Mouse (Mus musculus) adrenal gland, adult (tissue): ENCODE data around the gene Chchd10.
"Not testable (repeated sequence)": the region's sequence is repeated elsewhere in the genome, so short reads cannot be mapped to it uniquely, and the experiment has no call there.

Source experiments
- DNase-seq, 2 experiments: peaks; one replicate each; pipeline ENCODE4 v3.0.0; 2022 to 2023; ENCODE audit warnings: low spot score in 1 of 2; ENCODE audit not compliant: inconsistent age in 2 of 2

Gene Chchd10

DNA sequence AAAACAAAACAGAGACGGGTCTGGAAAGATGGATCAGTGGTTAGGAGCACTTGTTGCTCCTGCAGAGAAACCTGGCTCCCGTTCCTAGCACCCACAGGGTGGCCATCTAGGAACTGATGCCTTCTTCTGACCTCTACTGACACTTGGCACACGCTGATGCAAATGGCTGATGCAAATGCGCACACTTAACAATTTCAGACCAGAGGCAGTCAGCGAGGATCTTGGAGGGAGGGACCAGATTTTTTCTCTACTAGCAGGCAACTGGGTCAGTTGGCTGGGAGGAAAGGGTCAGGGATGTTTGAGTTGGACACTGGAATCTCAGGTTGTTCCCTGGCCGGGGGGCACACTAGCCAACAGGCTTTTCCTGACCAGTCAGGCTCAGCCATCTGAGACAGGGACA is at the start of gene Chchd10:
Gene Chchd10, plus strand, starts transcription at position 240 of the 400 bp plus-strand sequence.
- no peak for DNase-seq

DNA sequence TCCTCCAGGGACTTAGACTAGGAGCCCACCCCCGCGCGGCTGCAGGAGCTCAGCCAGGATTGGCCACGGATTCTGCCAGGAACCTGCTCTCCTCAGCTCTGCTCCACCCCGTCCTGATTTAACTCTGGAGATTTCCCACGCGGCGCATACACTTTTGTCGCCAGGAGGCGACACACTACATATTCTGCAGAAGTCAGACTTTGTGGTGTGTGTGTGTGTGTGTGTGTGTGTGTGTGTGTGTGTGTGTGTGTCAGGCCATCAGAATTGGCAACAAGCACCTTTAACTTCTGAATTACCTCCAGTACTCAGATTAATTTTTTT is 49.7 kb upstream of the Chchd10 start:
- peak; percentile 81 to 90 for DNase-seq

DNA sequence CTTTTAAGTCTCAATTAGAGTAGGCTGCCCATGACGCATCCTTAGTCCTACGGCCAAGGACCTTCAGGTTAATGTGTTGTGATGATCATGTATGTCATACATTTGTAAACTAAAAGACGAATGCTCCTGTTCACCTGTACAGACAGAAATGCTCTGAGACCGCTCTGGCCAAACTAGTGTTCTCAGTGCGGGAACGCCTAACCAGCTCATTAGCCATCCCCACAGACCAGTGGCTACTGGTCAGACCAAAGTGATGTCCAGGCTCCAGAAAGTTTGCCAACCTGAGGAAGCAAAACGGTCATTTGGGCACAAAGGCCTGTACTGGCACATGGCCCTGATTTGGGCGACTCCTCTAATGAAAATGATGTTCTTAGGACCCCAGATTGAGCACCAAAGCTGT is 48.2 kb upstream of the Chchd10 start:
- DNase-seq = no peak

DNA sequence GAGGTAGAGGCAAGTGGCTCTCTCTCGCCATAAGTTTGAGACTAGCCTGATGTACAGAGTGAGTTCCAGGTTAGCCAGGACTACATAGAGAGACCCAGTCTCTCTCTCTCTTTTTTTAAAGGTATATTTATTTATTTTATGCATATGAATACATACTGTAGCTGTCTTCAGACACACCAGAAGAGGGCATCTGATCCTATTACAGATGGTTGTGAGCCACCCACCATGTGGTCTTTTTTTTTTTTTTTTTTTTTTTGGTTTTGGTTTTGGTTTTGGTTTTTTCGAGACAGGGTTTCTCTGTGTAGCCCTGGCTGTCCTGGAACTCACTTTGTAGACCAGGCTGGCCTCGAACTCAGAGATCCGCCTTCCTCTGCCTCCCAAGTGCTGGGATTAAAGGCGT is 45.4 kb upstream of the Chchd10 start:
- DNase-seq = not testable (repeated sequence)

DNA sequence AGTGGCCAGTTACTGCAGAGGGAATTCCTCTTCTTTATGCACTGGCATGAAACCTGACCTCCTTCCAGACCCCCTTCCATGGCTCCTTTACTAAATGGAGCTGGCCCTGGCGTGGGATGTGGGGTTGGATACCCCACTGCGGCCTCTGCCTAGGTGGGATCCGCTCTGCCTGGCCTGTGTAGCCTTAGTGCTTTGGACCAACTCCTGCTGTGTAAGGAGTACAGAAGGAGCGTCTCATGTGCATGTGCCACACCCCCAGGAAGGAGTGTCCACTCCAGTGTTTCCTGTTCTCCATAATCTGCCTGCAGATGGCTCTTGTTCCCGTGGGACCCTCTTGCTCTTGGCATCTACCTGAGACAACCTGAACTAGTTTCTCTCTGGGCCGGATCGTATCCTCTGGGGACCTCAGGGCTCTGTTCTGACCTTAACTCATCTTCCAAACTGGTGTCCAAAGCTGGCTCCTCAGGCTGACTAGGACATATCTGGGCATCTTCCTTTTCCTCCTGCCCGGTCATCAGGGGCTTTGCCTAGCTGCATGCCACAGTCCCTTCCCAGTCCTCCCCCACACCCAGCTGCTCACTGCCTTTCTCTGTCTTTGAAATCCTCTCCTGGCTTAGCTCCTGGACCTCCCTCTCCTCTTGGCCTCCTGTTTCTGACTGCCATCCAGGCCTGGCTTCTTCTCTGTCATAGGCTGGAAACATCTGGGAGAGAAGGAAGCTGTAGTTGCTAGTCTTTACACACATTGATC is 43.4 kb upstream of the Chchd10 start:
- no peak for DNase-seq

DNA sequence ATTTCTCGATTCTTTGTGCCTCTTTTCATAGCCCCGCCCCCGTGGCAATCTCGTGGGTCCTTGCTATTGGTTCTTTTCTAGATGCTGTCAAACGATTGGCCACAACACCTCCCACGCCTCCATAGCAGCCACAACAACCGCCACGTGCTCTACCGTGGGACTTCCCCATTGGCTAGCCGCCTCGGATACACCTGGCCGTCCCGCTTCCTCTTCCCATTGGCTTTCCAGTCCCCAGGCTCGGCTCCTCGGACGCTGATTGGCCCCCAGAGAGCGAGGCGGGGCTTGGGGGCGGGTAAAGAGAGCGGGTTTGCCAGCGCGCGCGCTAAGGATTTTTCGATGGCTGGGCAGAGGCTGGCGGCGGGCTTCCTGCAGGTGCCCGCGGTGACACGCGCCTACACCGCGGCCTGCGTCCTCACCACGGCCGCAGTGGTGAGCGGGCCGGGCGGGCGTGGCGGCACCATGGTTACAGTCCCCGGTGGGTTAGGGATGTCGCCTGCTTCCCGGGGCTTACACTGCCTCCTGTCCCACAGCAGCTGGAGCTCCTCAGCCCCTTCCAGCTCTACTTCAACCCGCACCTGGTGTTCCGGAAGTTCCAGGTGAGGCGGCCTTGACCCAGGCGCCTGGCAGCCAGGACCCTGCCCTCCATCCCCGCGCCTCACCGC is 39.7 kb upstream of the Chchd10 start, which contains the start of gene Derl3:
Gene Derl3, plus strand, starts transcription at position 325 of the 662 bp plus-strand sequence.
- peak; percentile 95 to 97 for DNase-seq

DNA sequence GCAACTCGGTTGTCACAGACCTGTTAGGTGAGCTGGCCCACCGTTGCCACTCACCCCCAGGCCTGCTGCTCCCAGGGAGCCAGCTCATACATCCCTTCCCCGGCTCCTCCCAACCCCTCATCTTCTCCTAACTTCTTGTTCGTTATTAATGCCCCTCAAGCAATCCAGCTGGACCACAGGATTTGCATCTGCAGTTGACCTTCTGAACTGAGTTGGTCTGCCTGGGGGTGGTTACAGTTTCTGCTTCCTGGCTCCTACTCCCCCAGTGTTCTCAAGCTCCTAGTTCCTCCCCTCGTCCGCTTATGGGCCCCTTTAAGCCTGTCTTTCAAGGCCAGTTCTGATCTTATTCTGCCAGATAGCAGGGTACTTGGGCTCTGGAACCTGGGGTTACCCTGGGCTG is 38.3 kb upstream of the Chchd10 start:
- DNase-seq = no peak

DNA sequence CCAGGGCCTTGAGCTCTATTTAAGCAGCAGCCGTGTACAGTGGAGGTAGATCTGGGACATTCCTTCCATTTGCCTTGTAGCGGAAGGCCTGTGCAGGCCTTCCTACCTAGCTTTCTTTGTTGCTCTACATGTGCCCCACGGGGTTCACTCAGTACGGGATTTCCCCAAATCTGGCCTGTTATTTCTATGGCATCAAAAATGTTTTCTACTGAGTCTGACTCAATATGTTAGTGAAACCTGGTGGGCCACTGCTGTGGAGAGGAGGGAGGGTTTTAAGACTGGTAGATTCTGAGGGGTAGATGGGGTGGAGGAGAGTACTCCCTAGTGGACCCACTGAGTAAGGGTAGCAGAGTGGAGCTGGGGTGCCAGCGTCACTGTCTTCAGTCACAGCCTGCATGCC is 37.2 kb upstream of the Chchd10 start:
- DNase-seq = no peak

DNA sequence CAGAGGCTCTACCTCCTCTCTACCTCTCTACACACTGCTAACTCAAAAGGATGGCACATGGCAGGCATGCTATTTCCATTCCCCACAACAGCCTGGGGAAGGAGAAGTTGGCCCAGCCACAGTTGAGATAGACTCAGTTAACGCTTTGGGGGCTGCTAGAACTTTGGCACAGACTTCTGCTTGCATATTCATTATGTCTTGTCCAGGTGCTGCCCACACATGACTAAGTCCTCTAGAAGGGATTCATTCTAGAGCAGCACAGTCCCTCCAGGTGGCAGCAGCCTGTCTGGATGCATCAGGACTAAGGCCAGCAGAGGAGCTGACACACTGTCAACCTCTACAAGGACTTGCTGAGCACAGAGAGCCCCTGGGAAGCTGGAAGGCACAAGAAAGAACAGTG is 36.7 kb upstream of the Chchd10 start:
- no peak for DNase-seq

DNA sequence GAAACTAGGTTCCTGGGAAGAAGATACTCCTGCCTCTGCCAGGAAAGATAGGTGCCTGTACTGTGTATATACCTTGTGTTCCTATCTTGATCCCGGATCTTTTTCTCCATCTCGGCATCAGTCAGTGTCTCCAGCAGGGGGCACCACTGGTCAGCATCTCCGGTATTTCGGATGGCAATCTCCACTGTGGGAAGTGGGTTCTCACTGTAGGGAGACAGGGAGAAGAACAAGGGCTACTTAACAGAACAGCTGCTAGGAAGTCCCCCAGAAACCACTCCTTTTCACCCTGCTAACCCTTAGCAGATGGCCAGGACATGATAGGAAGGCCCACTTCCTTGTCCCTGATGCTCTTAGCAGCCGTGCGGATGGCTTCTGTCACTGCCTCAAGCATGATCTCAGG is 35.6 kb upstream of the Chchd10 start:
- DNase-seq = peak; percentile 73 to 91

DNA sequence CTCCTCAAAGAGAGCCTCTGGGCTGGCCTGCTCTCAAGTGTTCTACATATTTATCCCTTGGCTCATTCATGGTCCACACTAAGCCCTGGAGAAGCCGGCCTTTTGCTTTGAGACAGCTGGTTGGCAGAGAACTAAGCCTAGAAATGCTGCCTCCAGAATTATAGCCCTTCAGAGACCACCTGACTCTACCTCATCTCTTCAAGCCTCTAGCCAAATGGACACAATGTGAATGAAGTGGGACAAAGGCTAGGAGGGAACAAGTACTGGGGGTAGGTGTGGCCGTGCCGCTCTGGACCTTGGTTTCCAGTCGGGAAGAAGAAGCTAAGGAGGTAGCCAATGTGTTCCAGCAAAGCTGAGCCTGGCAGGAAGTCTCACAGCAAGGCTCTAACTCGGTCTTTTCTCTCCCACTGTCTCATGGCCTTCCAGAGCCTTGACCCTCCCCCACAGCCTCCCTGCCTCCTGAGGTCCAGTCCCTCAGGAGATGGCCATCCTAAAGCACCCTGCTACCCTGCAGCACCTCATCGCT is 34.8 kb upstream of the Chchd10 start:
- DNase-seq = peak; percentile 34 to 61

DNA sequence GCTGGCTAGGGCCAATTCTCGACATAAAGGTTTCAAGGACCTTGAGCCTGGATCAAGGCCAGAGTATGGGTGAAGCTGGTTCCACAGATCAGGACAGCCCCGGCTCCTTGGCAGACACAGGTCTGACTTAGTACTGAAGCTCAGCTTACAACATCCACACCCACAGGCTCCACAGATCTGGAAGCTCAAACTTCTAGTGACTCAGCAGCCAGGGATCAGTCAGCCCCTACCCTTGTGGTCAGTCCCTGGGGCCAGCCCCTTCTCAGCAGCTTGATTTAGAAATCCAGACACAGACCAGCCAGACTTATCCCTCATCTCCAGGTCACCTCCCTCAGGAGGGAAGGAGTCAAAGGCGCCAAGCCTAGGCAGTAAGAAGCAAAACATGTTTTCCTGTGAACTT is 34.1 kb upstream of the Chchd10 start:
- peak; percentile 85 to 90 for DNase-seq

DNA sequence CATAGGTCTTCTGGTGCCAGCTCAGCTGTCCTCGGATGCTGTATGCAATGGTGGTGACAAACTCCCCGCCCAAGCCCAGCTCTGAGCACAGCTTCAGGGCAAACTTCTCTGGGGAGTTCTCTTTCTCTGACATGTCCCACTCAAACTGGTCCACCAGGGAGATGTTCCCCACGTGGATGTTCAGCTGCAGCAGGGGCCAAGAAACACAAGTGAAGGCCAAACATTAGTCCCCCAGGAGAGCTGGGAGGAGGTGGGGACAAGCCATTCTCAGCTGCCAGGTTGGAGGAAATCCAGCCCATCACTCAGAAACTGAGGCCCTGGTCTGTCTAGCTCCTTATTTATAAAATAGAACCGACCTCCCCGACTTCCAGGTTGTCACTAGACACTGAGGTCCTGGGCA is 28.5 kb upstream of the Chchd10 start:
- DNase-seq = no peak

DNA sequence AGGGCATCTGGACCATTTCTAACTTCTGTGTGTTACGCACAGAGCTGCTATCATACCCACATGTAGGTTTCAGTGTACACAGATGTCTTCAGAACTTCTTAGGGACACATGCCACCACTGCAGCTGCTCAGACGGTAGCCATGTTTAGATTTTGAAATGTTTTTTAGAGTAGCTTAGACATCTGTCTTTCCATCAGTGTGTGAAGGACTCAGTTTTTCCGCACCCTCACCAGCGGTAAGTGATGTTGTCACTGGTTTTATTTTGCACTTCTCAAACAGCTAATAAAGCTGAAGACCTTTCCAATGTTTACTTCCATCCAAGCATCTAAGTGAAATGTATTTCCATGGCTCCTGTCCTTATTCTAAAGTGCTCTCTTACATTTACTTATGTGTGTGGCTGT is 26.0 kb upstream of the Chchd10 start:
- no peak for DNase-seq

DNA sequence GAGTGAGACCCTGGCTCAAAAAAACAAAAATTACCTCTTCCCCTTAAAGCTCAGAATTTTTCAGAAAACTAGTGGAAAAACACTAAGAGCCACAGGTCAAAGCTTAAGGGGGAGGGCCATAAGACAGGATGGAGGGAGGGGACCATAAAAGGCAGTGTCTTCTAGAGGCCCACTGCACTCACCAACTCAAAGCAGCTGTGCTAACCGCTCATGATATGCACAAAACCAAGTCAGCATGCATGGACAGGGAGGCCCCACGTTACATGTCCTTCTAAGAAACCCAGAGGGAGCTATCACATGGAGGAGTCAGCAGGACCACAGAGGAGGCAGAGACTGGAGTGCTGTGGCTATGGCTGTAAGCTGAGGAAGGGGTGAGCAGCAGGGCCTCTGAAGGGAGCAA is 22.2 kb upstream of the Chchd10 start:
- no peak for DNase-seq

DNA sequence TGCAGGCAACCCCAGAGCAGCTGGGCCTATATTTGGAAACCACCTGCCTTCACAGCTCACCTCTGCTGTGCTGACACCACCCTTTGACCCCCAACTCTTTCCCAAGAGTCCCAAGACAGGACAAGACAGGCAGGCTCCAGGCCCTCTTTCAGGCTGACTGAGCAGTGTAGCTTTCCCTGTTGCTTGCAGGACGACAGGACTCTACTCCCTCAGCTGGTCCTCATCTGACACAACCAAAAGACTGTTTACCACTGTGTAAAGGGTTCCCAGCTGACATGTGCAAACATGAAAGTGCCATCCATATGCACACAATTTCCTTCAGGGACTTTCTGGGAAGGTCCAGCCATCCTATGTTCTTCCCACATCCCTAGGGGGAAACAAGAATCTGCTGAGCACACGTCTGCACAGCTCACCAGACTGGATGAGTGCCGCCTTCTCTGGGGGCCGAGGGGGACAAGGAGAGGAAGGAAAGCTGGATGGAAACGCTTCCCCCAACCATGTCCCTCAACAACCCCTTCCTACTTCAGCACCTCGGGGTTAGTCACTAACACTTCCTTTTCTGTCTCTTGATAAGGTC is 19.8 kb upstream of the Chchd10 start:
- DNase-seq = no peak

DNA sequence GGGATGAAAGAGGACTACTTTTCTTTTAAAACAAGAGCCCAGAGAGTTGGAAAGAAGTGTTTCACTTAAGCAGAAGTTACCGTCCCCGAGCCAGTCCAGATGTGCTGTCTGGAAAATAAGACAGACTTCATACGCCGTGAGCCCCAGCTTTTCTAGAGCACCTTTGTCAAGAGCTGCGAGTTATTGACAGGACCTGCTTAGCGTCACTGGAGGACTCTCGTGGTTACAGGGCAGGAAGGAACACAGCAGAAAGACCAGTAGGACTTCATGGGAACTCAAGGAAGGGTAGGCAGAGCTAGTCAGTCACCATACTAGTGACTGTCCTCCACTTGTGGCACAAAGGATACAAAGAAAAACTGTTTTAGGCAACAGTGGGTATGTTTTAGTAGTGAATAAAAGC is 17.4 kb upstream of the Chchd10 start:
- no peak for DNase-seq

DNA sequence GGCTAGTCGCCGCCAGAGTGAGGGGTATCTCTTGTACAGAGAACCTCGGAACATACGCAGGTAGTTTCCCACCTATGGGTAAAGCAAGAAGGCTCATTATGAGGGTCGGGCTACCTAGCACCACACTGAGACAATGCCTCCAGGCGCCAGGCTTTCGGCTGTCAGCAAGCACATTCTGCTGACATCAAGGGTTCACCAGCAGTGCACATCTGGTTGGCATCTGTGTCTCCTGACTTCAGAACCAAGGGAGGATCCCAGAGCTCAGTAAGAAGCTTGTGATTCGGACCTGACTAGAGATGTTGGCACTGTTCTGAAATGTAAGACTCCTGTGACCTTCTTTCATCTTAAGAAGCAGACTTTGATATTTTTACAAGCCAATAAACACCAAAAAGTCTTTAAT is 16.1 kb upstream of the Chchd10 start:
- no peak for DNase-seq

DNA sequence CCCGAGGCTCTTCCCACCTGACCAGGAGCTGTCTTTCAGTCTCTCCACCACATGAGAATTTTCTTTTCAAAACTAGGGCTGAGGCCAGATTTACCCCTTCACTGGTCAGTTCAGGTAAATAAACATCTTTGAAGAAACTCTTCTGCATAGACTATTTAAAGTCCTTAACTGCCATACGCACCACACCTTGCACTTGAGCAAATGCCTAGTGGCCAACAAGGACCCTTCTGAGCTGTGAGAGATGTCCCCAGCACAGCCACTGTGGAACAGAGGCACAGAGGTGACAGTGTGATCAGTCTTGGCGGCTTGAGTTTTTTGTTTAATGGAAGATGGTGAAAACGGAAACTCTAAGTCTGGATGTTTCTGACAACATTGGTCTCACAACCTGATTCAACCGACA is 13.9 kb upstream of the Chchd10 start:
- no peak for DNase-seq

DNA sequence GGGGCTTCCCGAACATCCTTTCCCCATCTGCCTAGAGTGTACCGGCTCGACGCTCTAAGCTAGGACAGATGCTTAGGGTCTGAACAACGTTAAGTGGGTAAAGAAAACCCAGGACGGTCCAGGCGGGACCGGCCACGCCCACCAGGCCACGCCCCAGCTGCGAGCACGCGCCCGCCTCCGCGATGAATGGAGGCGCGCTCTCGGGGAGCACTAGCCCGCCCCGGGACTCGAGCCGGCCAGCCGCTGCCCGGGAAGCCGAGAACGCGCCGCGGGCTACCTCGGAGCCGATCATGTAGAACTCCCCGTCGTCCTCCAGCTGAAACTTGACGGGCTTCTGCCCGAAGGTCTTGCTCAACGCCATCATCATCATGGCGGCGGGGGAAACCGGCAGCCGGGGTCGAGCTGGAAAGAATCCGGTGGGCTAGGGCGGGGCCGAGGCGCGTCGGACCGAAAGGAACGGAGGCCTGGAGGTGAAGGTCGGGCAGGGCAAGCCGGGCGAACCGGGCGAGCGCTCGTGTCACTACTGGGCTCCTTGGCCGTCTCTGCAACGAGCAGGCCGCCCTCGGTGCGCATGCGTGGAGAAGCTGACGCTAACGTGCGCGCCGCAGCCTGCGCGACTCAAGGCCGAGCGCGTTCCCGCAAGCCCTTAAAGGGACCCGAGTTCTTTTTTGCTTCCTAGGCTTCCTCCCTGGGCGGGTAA is 11.8 kb upstream of the Chchd10 start, which contains the start of gene Smarcb1:
Gene Smarcb1, minus strand, starts transcription at position 592 of the 700 bp plus-strand sequence.
- peak; percentile 96 to 98 for DNase-seq

DNA sequence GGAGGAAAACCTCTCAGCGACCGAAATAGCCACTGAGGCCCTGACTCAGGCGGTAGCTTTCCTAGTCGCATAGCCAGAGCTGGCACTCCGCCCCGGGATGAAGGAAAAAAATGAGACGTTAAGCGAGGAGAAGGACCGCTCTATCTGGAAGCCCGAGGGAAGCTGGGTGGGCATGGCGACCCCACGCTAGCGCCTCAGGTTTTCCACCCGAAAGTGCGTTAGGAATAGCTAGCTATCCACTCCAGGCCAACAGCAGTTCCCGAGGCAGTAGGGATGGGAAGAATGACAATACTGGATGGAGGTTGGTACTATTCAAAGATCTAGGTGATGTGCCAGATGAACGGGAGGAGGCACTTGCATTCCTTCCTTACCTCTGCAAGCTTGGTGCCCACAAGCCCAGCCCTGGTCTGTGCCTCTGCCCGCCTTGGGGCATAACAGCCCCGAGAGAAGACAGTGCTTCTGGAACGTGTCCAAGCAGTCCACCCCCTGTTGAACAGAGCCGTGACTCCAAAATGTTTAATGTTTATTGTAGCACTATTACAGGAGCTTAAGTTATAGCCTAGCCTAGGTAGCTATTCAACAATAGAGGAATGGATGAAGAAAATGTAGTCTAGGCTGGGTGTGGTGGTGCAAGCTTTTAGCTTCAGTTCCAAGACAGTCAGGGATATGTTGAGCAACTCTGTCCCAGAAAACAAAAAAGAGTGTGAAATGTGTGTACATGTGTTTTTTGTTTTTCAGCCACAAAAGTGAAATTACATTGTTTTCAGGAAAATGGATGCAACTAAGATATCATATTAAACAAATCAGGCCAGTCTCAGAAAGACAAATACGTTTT is 11.0 kb upstream of the Chchd10 start:
- DNase-seq = peak in 1 of 2 experiments; percentile 47
